Mouse (Mus musculus) midbrain, embryonic 14.5 days (tissue): ENCODE measurements around the gene Fam131b. TPM values are rescaled to one million over a fixed set of nuclear protein-coding genes. Genes with fewer than 3 reads are reported as not detected.

Experiments
- ATAC-seq: fragments of 200-750 bp; cut with Nextera tagmentation; 2 replicates; pipeline ENCODE4 v1.8.0; 2017; ENCODE audit warnings: moderate number of reproducible peaks, moderate library complexity; ENCODE audit not compliant: low FRiP score, low TSS enrichment
- DNase-seq: peaks from one replicate; pipeline ENCODE4 v3.0.0-alpha.2; 2015
- H3K27ac ChIP-seq: fragments of 300-500 bp; sonication (generic); replicated peaks from 2 replicates; pipeline ENCODE4 v1.5.1; 2014; ENCODE audit warnings: mild to moderate bottlenecking, low read depth, low read length, moderate library complexity
- H3K27me3 ChIP-seq: fragments of 300-500 bp; sonication (generic); 2 replicates; pipeline ENCODE4 v1.6.1; 2014; ENCODE audit warnings: low read length, control low read depth, mixed read lengths; ENCODE audit not compliant: control insufficient read depth, insufficient read depth
- H3K36me3 ChIP-seq: fragments of 300-500 bp; sonication (generic); 2 replicates; pipeline ENCODE4 v1.6.1; 2014; ENCODE audit warnings: low read length, control low read depth; ENCODE audit not compliant: control insufficient read depth, insufficient read depth
- H3K4me1 ChIP-seq: fragments of 300-500 bp; sonication (generic); 2 replicates; pipeline ENCODE4 v1.6.1; 2014; ENCODE audit warnings: mild to moderate bottlenecking, antibody characterized with exemption, low read length, control low read depth; ENCODE audit not compliant: control insufficient read depth, insufficient read depth
- H3K4me2 ChIP-seq: fragments of 300-500 bp; sonication (generic); 2 replicates; pipeline ENCODE4 v1.6.1; 2014; ENCODE audit warnings: mild to moderate bottlenecking, low read length, moderate library complexity
- H3K4me3 ChIP-seq: fragments of 300-500 bp; sonication (generic); replicated peaks from 2 replicates; pipeline ENCODE4 v1.5.1; 2014; ENCODE audit warnings: low read depth, low read length
- H3K9ac ChIP-seq: fragments of 300-500 bp; sonication (generic); replicated peaks from 2 replicates; pipeline ENCODE4 v1.6.1; 2014; ENCODE audit warnings: mild to moderate bottlenecking, low read length, moderate library complexity
- H3K9me3 ChIP-seq: fragments of 300-500 bp; sonication (generic); 2 replicates; pipeline ENCODE4 v1.6.1; 2016; ENCODE audit warnings: low read length, control low read depth, mixed read lengths; ENCODE audit not compliant: control insufficient read depth
- WGBS: fragments of 180-500 bp; shearing (Covaris S2); extraction: QIAGEN DNeasy Blood & Tissue Kit; methylation state at CpG from one replicate; pipeline ENCODE4 v1.1.7; 2014; 5-methylcytosine and 5-hydroxymethylcytosine counted together
- polyA plus RNA-seq: library from polyadenylated mRNA; unstranded; fragments of >200 nt; fragmentation: Nextera tagmentation; extraction: Ambion mirVana; gene quantifications from 2 replicates; pipeline ENCODE4 v1.2.1, GENCODE M21; 2014

Fam131b gene
- polyA plus RNA-seq, 1 experiment from 2014 or later: 4.6 TPM

GRCm38 (mm10) chr6:42352486-42352846, 28.0 kb upstream of the Fam131b start:
- H3K27me3 ChIP-seq: no peaks in the 10 kb centered on the region
- ATAC-seq (no peak), DNase-seq (no peak)
- H3K27ac ChIP-seq: no peak overlapping the region
- H3K4me1 ChIP-seq: peaks cover 30% of the 10 kb centered on the region
- H3K36me3 ChIP-seq: peaks cover 25% of the 10 kb centered on the region
- H3K4me2 ChIP-seq: no peak overlapping the region
- H3K4me3 ChIP-seq: no peak overlapping the region
- H3K9ac ChIP-seq: no peak overlapping the region
- H3K9me3 ChIP-seq: no peaks in the 10 kb centered on the region
- 100% methylated on average over 1 of the region's 1 CpGs for WGBS

- Histone ChIP-seq H3K27ac (no peak overlapping the region), H3K9ac (no peak overlapping the region), H3K4me2 (no peak overlapping the region), H3K9me3 (no peaks in the 10 kb centered on the region), H3K27me3 (no peaks in the 10 kb centered on the region), H3K36me3 (peaks cover 20% of the 10 kb centered on the region), H3K4me3 (no peak overlapping the region), H3K4me1 (peaks cover 30% of the 10 kb centered on the region)
- 91% methylated on average over 7 of the region's 7 CpGs for WGBS
- DNase-seq (no peak), ATAC-seq (no peak)
Observed at GRCm38 (mm10) chr6:42351776-42352485, 27.5 kb upstream of the Fam131b start.

GRCm38 (mm10) chr6:42350968-42351775, 26.7 kb upstream of the Fam131b start:
- H3K27ac ChIP-seq: no peak overlapping the region
- H3K4me3 ChIP-seq: peak overlapping the region; percentile 80
- peak overlapping the region; percentile 90 for H3K9ac ChIP-seq
- H3K36me3 ChIP-seq: peaks cover 12% of the 10 kb centered on the region
- WGBS: 47% methylated on average over 13 of the region's 13 CpGs
- no peaks in the 10 kb centered on the region for H3K9me3 ChIP-seq
- peak overlapping the region; percentile 69 for H3K4me2 ChIP-seq
- peaks cover 30% of the 10 kb centered on the region for H3K4me1 ChIP-seq
- ATAC-seq: no peak
- DNase-seq: no peak
- no peaks in the 10 kb centered on the region for H3K27me3 ChIP-seq

GRCm38 (mm10) chr6:42350021-42350967, 25.9 kb upstream of the Fam131b start:
- WGBS: under 1% methylated on average over 68 of the region's 72 CpGs
- H3K4me1 ChIP-seq: peaks cover 30% of the 10 kb centered on the region
- H3K9me3 ChIP-seq: no peaks in the 10 kb centered on the region
- DNase-seq (peak; percentile 82), ATAC-seq (peak; percentile 61)
- H3K36me3 ChIP-seq: peaks cover 5% of the 10 kb centered on the region; the same call in 1 of the 2 replicates
- no peaks in the 10 kb centered on the region for H3K27me3 ChIP-seq
- peak overlapping the region; percentile 89 for H3K27ac ChIP-seq
- H3K4me3 ChIP-seq: peak overlapping the region; percentile 80
- H3K4me2 ChIP-seq: peak overlapping the region; percentile 69
- peak overlapping the region; percentile 90 for H3K9ac ChIP-seq

DNA sequence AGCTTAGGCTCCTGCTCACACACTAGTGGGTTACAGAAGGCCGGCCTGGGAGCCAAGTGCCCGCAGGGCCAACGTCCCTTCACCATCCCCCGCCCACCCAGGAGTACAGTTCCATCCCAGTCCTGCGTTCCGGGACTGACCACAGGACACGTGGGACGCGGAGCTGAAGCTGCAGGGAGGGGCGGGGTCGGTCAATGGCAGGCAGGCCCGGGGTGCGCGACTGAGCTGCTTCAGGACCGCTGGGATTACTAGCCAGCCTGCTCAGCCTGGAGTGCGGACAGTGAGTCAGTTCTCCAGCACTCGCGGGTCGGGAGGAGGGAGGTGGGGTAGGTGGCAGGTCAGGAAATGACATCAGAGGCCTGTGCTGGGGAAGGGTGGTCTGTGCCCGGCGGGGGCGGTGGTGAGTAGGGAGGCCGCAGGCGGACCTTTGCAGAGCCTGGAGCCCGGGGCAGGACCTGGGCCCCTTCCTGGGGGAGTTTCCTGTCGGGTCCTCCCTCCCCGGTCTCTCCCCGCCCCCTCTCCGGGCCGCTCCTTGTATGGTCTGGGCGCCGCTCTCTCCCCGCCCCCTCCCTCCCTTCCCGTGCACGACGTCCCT, 25.1 kb upstream of the Fam131b start, which contains the start of gene Zyx:
TSS of gene Zyx (plus strand) at position 205 of the 595 bp plus-strand sequence.
- H3K9me3 ChIP-seq: no peaks in the 10 kb centered on the region
- peak within 1 kb of the TSS; percentile 69 for H3K4me2 ChIP-seq
- peak within 1 kb of the TSS; percentile 89 for H3K27ac ChIP-seq
- DNase-seq (peak; percentile 87), ATAC-seq (peak; percentile 88)
- peaks cover 29% of the 10 kb centered on the region for H3K4me1 ChIP-seq
- peak within 1 kb of the TSS; percentile 90 for H3K9ac ChIP-seq
- H3K4me3 ChIP-seq: peak within 1 kb of the TSS; percentile 80
- H3K36me3 ChIP-seq: peaks cover 5% of the 10 kb centered on the region; the same call in 1 of the 2 replicates
- under 1% methylated on average over 25 of the region's 36 CpGs for WGBS
- no peaks in the 10 kb centered on the region for H3K27me3 ChIP-seq

DNA sequence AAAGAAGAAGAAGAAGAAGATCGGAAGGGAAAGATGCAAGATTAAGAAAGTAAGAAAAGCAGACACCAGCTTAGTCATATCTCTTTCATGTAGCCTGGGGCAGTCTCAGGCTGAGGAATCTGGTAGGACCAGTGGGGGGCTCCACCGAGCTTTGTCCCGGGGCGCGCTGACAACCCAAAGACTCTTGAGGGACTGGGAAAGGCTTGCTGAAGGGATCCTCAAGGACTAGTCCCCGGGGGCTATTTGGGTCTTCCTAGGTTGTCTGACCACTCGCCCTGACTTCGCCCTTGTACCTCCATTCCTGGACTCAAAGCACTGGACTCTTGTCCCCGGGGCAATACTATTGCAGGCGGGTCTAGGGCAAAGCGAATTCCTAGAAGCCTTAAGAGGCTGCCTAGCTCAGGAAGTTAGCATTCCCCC, 24.6 kb upstream of the Fam131b start:
- peak; percentile 82 for DNase-seq
- under 1% methylated on average over 11 of the region's 11 CpGs for WGBS
- peaks cover 5% of the 10 kb centered on the region; the same call in 1 of the 2 replicates for H3K36me3 ChIP-seq
- no peaks in the 10 kb centered on the region for H3K9me3 ChIP-seq
- ATAC-seq: peak; percentile 26
- H3K4me1 ChIP-seq: peaks cover 24% of the 10 kb centered on the region
- no peaks in the 10 kb centered on the region for H3K27me3 ChIP-seq
- peak overlapping the region; percentile 80 for H3K4me3 ChIP-seq
- peak overlapping the region; percentile 69 for H3K4me2 ChIP-seq
- H3K27ac ChIP-seq: peak overlapping the region; percentile 89
- H3K9ac ChIP-seq: peak overlapping the region; percentile 90

DNA sequence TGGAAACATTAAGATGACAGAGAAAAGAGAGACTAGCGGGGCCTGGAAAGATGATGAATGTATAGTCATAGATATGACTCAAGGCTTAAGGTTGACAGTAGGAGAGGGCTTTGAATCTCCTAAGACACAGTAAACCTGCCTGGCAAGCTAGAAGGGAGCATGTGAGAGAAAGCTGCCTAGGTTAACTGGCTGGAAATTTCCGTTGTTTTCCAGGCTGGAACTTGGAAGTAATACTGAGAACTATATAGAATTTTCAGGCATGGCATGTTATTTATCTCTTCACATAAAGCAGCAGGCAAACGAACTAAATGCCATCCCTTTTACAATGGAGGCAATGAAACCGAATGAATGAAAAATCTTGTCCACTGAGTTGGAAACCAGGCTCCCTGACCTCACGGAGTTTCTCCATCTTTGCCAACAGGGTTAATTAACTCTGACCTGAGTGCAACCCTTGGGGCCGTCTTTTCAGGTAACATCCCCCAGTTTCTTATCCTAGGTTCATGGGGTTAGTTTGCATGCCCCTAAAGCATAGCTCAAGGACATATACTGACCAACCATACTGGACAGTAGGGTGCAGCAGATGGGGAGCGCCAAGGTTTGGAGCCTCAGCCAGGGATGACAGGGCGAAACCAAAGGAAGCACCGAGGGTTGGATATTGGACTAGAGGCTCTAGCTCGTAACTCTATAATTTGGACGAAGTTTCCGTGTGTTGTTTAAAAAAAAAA, 24.0 kb upstream of the Fam131b start:
- H3K9me3 ChIP-seq: no peaks in the 10 kb centered on the region
- DNase-seq (no peak), ATAC-seq (no peak)
- no peak overlapping the region for H3K27ac ChIP-seq
- no peak overlapping the region for H3K9ac ChIP-seq
- H3K4me2 ChIP-seq: peak overlapping the region; percentile 69
- peaks cover 21% of the 10 kb centered on the region for H3K4me1 ChIP-seq
- peaks cover 5% of the 10 kb centered on the region; the same call in 1 of the 2 replicates for H3K36me3 ChIP-seq
- peak overlapping the region; percentile 80 for H3K4me3 ChIP-seq
- whole genome bisulfite sequencing: 39% methylated on average over 12 of the region's 12 CpGs
- no peaks in the 10 kb centered on the region for H3K27me3 ChIP-seq
